Mouse (Mus musculus) forelimb bud, embryonic 11.5 days (tissue): ENCODE measurements at regions not wholly inside any gene's neighbourhood (a gene's known extent, or its start where the extent isn't known, plus 50 kb on each side); places are given as distances from the start of the nearest gene placed in this dataset.
A peak's percentile ranks its signal among the peaks of the same experiment; 100 is the strongest.

Source experiments
- DNase-seq: peaks from one replicate; pipeline ENCODE4 v3.0.0-alpha.2; 2012; ENCODE audit warnings: low read depth, low spot score

GRCm38 (mm10) chr12:97612373-97612772 lies 646.9 kb downstream of the Galc start:
- peak; percentile 16 for DNase-seq
